Mouse (Mus musculus) MEL (cell line): ENCODE measurements around the gene Cntn6. TPM values are rescaled to one million over a fixed set of nuclear protein-coding genes. Genes with fewer than 3 reads are reported as not detected.

Experiments
- DNase-seq: peaks from one replicate; pipeline ENCODE4 v3.0.0; 2011; ENCODE audit warnings: low read depth, low spot score
- H3K27ac ChIP-seq: 2 replicates; pipeline ENCODE4 v1.5.1; 2012; ENCODE audit warnings: low read depth, mild to moderate bottlenecking, control low read depth, low read length, moderate library complexity; ENCODE audit not compliant: control insufficient read depth
- H3K27me3 ChIP-seq, 2 experiments: fragments of 150-350 bp in 1 of 2; sonication (generic) in 1 of 2; 2 replicates each; pipeline ENCODE4 v1.6.1; 2012; ENCODE audit warnings: low read length in 2 of 2, mild to moderate bottlenecking in 2 of 2, improper control_type of control experiment in 1 of 2, moderate library complexity in 1 of 2; ENCODE audit not compliant: insufficient read depth in 2 of 2, control insufficient read depth in 1 of 2
- H3K36me3 ChIP-seq, 2 experiments: 2 replicates each; pipeline ENCODE4 v1.6.1; 2012 to 2014; ENCODE audit warnings: low read length in 2 of 2, improper control_type of control experiment in 1 of 2, inconsistent platforms in 1 of 2, mild to moderate bottlenecking in 1 of 2; ENCODE audit not compliant: insufficient read depth in 2 of 2, control insufficient read depth in 1 of 2
- H3K4me1 ChIP-seq, 2 experiments: fragments of 150-350 bp in 1 of 2; sonication (generic) in 1 of 2; 2 replicates each; pipeline ENCODE4 v1.6.1; 2012; ENCODE audit warnings: low read length in 2 of 2, improper control_type of control experiment in 1 of 2, mild to moderate bottlenecking in 1 of 2; ENCODE audit not compliant: insufficient read depth in 2 of 2, control insufficient read depth in 1 of 2
- H3K4me3 ChIP-seq, 2 experiments: fragments of 150-350 bp in 1 of 2; sonication (generic) in 1 of 2; 2 replicates each; pipeline ENCODE4 v1.5.1; 2012; ENCODE audit warnings: low read depth in 2 of 2, low read length in 2 of 2, mild to moderate bottlenecking in 2 of 2, moderate library complexity in 2 of 2, control low read depth in 1 of 2, improper control_type of control experiment in 1 of 2; ENCODE audit not compliant: control insufficient read depth in 1 of 2, insufficient read depth in 1 of 2
- H3K79me2 ChIP-seq: 2 replicates; pipeline ENCODE4 v1.6.1; 2012; ENCODE audit warnings: mild to moderate bottlenecking, low read length, moderate library complexity; ENCODE audit not compliant: control insufficient read depth, poor library complexity, insufficient read depth
- H3K9ac ChIP-seq: 2 replicates; pipeline ENCODE4 v1.6.1; 2012; ENCODE audit warnings: low read depth, mild to moderate bottlenecking, control low read depth, low read length, moderate library complexity; ENCODE audit not compliant: control insufficient read depth, poor library complexity, severe bottlenecking
- H3K9me3 ChIP-seq: fragments of 150-350 bp; sonication (generic); replicated peaks from 2 replicates; pipeline ENCODE4 v1.6.1; 2012; ENCODE audit warnings: mild to moderate bottlenecking, low read length, improper control_type of control experiment, moderate library complexity; ENCODE audit not compliant: insufficient read depth
- BHLHE40 ChIP-seq: IDR thresholded peaks from 2 replicates; pipeline ENCODE4 v1.6.1; 2012; ENCODE audit warnings: low read depth, mild to moderate bottlenecking, inconsistent platforms, low read length, improper control_type of control experiment, borderline replicate concordance
- CHD2 ChIP-seq: IDR thresholded peaks from 2 replicates; pipeline ENCODE4 v1.6.1; 2011; ENCODE audit warnings: low read length, improper control_type of control experiment
- E2F4 ChIP-seq: IDR thresholded peaks from 2 replicates; pipeline ENCODE4 v1.6.1; 2011; ENCODE audit warnings: low read depth, low read length, improper control_type of control experiment, borderline replicate concordance
- EP300 ChIP-seq, 2 experiments: IDR thresholded peaks; 2 replicates each; pipeline ENCODE4 v1.6.1; 2011; ENCODE audit warnings: improper control_type of control experiment in 2 of 2, low read length in 2 of 2, low read depth in 1 of 2, mild to moderate bottlenecking in 1 of 2
- ETS1 ChIP-seq: IDR thresholded peaks from 2 replicates; pipeline ENCODE4 v1.6.1; 2012; ENCODE audit warnings: low read depth, mild to moderate bottlenecking, inconsistent platforms, low read length, improper control_type of control experiment, moderate library complexity
- HCFC1 ChIP-seq: IDR thresholded peaks from 2 replicates; pipeline ENCODE4 v1.6.1; 2012; ENCODE audit warnings: low read depth, mild to moderate bottlenecking, inconsistent platforms, low read length, improper control_type of control experiment, moderate library complexity
- JUND ChIP-seq: IDR thresholded peaks from 2 replicates; pipeline ENCODE4 v1.6.1; 2011; ENCODE audit warnings: low read depth, mild to moderate bottlenecking, improper control_type of control experiment, low read length
- KAT2A ChIP-seq: conservative IDR thresholded peaks from 2 replicates; pipeline ENCODE4 v1.6.1; 2012; ENCODE audit warnings: low read depth, low read length, improper control_type of control experiment, inconsistent platforms
- MAFK ChIP-seq: IDR thresholded peaks from 2 replicates; pipeline ENCODE4 v1.6.1; 2011; ENCODE audit warnings: low read depth, mild to moderate bottlenecking, low read length, improper control_type of control experiment, borderline replicate concordance
- MEF2A ChIP-seq: IDR thresholded peaks from 2 replicates; pipeline ENCODE4 v1.6.1; 2014; ENCODE audit warnings: low read depth, mild to moderate bottlenecking, inconsistent platforms, low read length, improper control_type of control experiment; ENCODE audit not compliant: poor library complexity, insufficient replicate concordance, severe bottlenecking; ENCODE audit errors: extremely low read depth
- NRF1 ChIP-seq: IDR thresholded peaks from 2 replicates; pipeline ENCODE4 v1.6.1; 2014; ENCODE audit warnings: low read depth, mild to moderate bottlenecking, inconsistent platforms, low read length, improper control_type of control experiment, moderate library complexity; ENCODE audit not compliant: poor library complexity, insufficient read depth, severe bottlenecking
- POLR2A ChIP-seq, 2 experiments: IDR thresholded peaks; 2 replicates each; pipeline ENCODE4 v1.6.1; 2011 to 2012; ENCODE audit warnings: low read length in 2 of 2, mild to moderate bottlenecking in 2 of 2, control low read depth in 1 of 2, improper control_type of control experiment in 1 of 2, low read depth in 1 of 2, moderate library complexity in 1 of 2; ENCODE audit not compliant: control insufficient read depth in 1 of 2, insufficient read depth in 1 of 2, poor library complexity in 1 of 2
- POLR2AphosphoS2 ChIP-seq: IDR thresholded peaks from 2 replicates; pipeline ENCODE4 v1.6.1; 2011; ENCODE audit warnings: low read length, improper control_type of control experiment
- POLR2AphosphoS5 ChIP-seq: IDR thresholded peaks from 2 replicates; pipeline ENCODE4 v1.6.1; 2012; ENCODE audit warnings: low read depth, borderline replicate concordance, mild to moderate bottlenecking, inconsistent platforms, low read length, moderate library complexity, mixed read lengths
- RAD21 ChIP-seq: IDR thresholded peaks from 2 replicates; pipeline ENCODE4 v1.6.1; 2011; ENCODE audit warnings: mild to moderate bottlenecking, low read depth, low read length, improper control_type of control experiment
- UBTF ChIP-seq: IDR thresholded peaks from 2 replicates; pipeline ENCODE4 v1.6.1; 2012; ENCODE audit warnings: low read depth, mild to moderate bottlenecking, inconsistent platforms, low read length, improper control_type of control experiment, moderate library complexity, borderline replicate concordance; ENCODE audit not compliant: insufficient read depth
- USF1 ChIP-seq: IDR thresholded peaks from 2 replicates; pipeline ENCODE4 v1.6.1; 2014; ENCODE audit warnings: low read depth, mild to moderate bottlenecking, inconsistent platforms, low read length, improper control_type of control experiment, moderate library complexity
- USF2 ChIP-seq, 2 experiments: IDR thresholded peaks; 2 replicates each; pipeline ENCODE4 v1.6.1; 2011 to 2012; ENCODE audit warnings: improper control_type of control experiment in 2 of 2, low read length in 2 of 2, borderline replicate concordance in 1 of 2, inconsistent platforms in 1 of 2, low read depth in 1 of 2, mild to moderate bottlenecking in 1 of 2; ENCODE audit not compliant: insufficient read depth in 1 of 2
- ZMIZ1 ChIP-seq: IDR thresholded peaks from 2 replicates; pipeline ENCODE4 v1.6.1; 2012; ENCODE audit warnings: low read depth, mild to moderate bottlenecking, inconsistent platforms, low read length, improper control_type of control experiment, moderate library complexity
- ZNF384 ChIP-seq: IDR thresholded peaks from 2 replicates; pipeline ENCODE4 v1.6.1; 2012; ENCODE audit warnings: low read depth, mild to moderate bottlenecking, inconsistent platforms, low read length, improper control_type of control experiment
- polyA plus RNA-seq, 2 experiments: library from polyadenylated mRNA; stranded (reverse) in 1 of 2; unstranded in 1 of 2; fragments of >175 nt in 1 of 2; fragments of >200 nt in 1 of 2; gene quantifications; 2 replicates each; pipeline versions ENCODE4 v1.2.1 to v1.2.4; 2012; ENCODE audit warnings: low replicate concordance in 2 of 2, low read depth in 1 of 2; ENCODE audit not compliant: insufficient read length in 2 of 2, insufficient read depth in 1 of 2, missing spikeins in 1 of 2
- total RNA-seq: library from RNA; depleted of rRNA; stranded (reverse); fragments of 300-350 nt; gene quantifications from 2 replicates; pipeline ENCODE4 v1.2.3, GENCODE M21; 2012

Cntn6 gene
- total and polyA plus RNA-seq, 3 experiments = not detected

DNA sequence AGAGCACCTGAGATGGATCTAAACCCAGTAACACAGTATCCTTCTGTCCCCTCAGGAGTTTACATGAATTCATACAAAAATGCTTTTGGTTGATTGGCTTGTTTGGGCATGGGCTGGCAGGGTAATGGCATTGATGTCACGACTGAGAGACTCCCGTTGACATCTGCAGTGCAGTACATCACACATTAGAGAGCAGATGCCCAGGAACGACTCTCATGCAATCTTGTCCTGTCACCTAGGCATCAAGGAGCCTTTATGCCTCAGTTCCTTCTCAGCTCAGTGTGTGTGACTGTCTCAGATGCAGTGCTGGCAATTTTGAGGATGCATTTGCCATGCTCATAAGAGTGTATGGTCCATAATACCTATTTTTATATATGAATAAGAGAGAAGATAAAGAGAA lies 195.4 kb downstream of the Cntn6 start:
- DNase-seq = no peak
- no peaks in the 10 kb centered on the region for H3K36me3 ChIP-seq
- H3K27me3 ChIP-seq = no peaks in the 10 kb centered on the region
- H3K9me3 ChIP-seq = no peaks in the 10 kb centered on the region
- H3K79me2 ChIP-seq = no peaks in the 10 kb centered on the region
- no peak overlapping the region for H3K4me3 ChIP-seq
- no peak overlapping the region for H3K9ac ChIP-seq
- no peaks in the 10 kb centered on the region for H3K4me1 ChIP-seq
- H3K27ac ChIP-seq = no peak overlapping the region
- TF ChIP-seq USF1 (no peak), ZMIZ1 (no peak), ZNF384 (no peak), ETS1 (no peak), USF2 (IDR thresholded peaks at IDR 0.05; ENCODE audit: borderline replicate concordance in 1 of 2, insufficient read depth in 1 of 2, low read depth in 1 of 2, low read length in 2 of 2) (no peak), POLR2A (IDR thresholded peaks at IDR 0.05; ENCODE audit: control insufficient read depth in 1 of 2, insufficient read depth in 1 of 2, low read depth in 1 of 2, low read length in 2 of 2, poor library complexity in 1 of 2) (no peak)

DNA sequence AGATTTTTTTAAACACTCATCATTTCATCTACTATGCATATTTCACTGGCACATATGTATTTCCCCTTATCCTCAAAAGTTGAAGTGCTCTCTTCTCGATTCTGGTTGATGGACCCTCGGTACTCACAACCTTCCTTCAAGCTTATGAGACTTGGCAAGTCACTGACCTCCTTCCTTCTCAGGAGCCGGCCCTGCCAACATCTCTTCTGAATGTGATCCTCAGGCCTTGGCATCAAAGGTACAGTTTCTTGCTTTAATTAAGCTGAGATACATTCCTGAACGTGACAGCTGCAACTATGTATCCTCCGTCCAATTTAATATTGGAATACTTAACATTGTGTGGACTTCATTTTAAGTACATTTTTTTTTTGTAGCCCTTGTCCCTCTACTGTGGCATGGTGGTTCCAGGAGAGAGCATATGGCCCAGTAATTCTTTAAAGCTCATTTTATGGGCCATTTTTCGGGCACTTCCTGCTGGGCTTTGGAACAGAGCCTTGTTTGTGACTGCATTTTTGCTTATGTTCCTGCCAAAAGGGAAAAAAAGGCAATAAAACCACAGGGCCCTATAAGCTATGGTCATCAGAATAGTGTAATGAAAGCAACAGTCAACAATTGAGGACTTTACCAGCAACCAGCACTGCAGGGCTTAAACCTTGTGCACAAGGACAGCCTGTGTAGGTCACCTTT lies 196.0 kb downstream of the Cntn6 start:
- no peak overlapping the region for H3K9ac ChIP-seq
- H3K79me2 ChIP-seq = no peaks in the 10 kb centered on the region
- no peaks in the 10 kb centered on the region for H3K36me3 ChIP-seq
- H3K27me3 ChIP-seq = no peaks in the 10 kb centered on the region
- no peak overlapping the region for H3K4me3 ChIP-seq
- no peak for DNase-seq
- TF ChIP-seq E2F4 (no peak), POLR2AphosphoS2 (no peak), KAT2A (no peak), UBTF (no peak), RAD21 (no peak), ETS1 (no peak), ZMIZ1 (no peak), MAFK (no peak), HCFC1 (no peak), MEF2A (no peak), EP300 (IDR thresholded peaks at IDR 0.05; ENCODE audit: low read depth in 1 of 2, low read length in 2 of 2) (no peak), POLR2AphosphoS5 (no peak), CHD2 (no peak), BHLHE40 (no peak), NRF1 (no peak), JUND (no peak)
- TF ChIP-seq, all 39 proteins: peak for 0
- Histone ChIP-seq H3K9me3 (no peaks in the 10 kb centered on the region), H3K4me1 (no peaks in the 10 kb centered on the region), H3K27ac (no peak overlapping the region)
